Mouse (Mus musculus) A20 (cell line): ENCODE data around the gene Ncstn.
A peak's percentile ranks its signal among the peaks of the same experiment; 100 is the strongest.

Source experiments
- DNase-seq: peaks from one replicate; pipeline ENCODE4 v3.0.0-alpha.2; 2011; ENCODE audit warnings: low read depth, low spot score

The Ncstn gene

DNA sequence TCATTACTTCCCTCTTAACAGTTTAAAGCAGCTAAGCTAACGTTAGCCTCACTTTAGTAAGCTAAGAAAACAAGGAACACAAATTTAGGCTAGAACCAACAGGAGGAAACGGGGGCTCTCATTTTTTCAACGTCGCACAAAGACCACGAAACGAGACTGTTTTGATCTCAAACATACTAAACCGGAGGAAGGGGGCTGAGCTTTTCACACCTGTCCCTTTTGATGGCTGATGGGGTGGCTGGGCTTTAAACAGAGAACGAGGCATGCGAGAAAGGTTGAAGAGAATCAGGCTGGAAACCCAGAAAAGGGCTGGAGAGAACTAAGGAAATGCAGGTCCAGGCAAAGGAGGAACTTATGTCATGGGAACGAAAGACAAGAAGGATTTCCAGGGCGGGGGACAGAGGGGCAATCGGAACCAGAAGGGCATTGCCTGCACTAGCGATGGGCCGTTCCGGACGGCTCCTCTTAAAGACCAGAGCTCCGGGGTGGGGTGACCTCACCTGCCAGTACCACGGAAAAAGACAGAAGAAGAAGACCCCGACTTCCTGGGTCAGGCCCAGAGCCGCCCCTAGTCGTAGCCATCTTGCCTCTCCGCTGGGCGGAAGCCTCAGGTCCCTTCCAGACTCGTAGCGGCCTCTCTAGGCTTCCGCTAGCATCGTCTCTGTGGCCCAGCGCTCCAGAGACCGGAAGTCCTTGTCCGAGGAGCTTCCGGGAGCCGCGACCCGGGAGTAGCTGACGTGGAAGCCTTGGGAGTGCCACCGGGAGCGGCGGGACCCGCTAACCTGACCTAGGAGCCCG lies at the start of gene Ncstn, which contains the start of gene Copa:
TSS of gene Ncstn (minus strand) at position 695 of the 798 bp plus-strand sequence.
TSS of gene Copa (plus strand) at position 429 of the 798 bp plus-strand sequence.
- DNase-seq: peak; percentile 95

DNA sequence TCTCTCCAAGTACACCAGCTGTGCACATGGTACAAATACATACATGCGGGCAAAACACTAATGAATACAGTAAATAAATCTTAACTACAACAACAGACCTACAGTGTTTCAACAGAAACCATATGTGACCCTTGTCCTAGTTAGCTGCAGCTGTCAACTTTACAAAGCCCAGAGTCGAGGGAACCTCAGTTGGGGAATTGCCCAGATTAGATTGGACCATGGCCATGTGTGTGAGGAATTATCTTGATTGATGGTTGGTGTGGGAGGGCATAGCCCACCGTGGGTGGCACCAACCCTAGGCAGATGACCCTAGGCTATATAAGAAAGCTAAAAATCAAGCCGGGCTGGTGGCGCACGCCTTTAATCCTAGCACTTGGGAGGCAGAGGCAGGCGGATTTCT lies 49.7 kb upstream of the Ncstn start:
- no peak for DNase-seq

DNA sequence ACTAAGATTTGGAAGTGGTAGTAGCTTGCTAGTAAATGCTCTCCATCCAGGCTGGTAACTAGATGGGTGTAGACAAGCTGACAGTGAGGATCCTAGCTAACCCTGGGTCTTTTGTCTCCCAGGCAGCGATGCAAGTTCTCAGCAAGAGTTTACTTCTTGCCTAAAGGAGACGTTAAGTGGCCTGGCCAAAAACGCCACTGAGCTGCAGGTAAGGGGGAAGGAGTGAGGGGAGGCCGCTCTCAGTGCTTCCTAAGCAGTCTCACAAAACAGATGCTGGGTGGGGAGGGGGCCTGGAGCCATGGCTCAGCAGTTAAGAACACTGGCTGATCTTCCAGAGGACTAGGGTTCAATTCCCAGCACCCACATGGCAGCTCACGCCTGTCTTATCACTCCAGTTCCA lies 47.2 kb upstream of the Ncstn start:
- no peak for DNase-seq

DNA sequence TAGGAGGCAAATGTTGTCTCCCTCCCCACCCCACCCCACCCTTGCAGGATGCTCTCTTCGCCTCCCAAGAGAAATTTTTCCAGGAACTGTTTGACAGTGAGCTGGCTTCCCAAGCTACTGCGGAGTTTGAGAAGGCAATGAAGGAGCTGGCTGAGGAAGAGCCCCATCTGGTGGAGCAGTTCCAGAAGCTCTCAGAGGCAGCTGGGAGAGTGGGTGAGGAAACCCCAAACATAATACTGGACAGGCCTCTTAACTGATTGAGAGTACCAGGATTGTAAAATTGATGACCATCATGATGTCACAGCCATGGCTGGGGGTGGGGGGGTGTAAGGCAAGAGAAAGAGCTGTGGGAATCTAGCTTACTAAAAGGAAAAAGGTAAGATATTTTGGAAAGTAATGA lies 46.5 kb upstream of the Ncstn start:
- DNase-seq: no peak

DNA sequence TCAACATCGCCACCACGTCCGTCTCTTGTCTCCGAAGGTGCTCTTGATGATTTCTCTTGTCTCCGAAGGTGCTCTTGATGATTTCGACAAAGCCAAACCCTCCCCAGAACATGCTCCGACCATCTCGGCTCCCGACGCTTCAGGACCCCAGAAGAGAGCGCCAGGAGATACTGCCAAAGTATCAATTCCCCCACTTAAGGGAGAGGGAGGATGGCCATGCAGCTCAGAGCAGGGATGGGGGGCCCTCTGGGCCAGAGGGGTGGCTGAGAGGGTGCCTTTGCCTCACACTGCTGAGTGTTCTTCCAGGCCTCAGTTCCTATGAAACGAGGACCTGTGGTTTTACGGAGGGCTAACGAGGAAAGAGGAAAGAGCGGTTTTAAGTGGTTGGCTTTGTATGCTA lies 46.0 kb upstream of the Ncstn start:
- DNase-seq: no peak

DNA sequence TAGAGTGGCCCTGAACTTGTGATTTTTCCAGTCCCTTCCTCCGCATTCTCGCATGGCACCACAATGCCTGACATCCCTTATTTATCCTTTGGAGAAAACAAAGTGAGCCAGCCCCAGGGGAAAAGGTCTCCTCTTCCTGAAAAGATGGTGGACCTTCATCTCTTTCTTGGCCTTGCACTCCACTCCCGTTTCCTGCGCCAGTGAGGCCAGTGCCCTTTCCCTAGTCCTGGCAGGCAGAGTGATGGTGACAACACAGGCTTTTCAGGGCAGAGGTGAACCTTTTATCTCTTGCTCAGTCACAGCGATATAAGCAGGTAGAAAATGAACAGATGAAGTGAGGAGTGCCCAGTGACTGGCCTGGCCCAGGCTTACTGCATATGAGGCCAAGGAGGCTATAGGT lies 44.9 kb upstream of the Ncstn start:
- peak; percentile 15 for DNase-seq

DNA sequence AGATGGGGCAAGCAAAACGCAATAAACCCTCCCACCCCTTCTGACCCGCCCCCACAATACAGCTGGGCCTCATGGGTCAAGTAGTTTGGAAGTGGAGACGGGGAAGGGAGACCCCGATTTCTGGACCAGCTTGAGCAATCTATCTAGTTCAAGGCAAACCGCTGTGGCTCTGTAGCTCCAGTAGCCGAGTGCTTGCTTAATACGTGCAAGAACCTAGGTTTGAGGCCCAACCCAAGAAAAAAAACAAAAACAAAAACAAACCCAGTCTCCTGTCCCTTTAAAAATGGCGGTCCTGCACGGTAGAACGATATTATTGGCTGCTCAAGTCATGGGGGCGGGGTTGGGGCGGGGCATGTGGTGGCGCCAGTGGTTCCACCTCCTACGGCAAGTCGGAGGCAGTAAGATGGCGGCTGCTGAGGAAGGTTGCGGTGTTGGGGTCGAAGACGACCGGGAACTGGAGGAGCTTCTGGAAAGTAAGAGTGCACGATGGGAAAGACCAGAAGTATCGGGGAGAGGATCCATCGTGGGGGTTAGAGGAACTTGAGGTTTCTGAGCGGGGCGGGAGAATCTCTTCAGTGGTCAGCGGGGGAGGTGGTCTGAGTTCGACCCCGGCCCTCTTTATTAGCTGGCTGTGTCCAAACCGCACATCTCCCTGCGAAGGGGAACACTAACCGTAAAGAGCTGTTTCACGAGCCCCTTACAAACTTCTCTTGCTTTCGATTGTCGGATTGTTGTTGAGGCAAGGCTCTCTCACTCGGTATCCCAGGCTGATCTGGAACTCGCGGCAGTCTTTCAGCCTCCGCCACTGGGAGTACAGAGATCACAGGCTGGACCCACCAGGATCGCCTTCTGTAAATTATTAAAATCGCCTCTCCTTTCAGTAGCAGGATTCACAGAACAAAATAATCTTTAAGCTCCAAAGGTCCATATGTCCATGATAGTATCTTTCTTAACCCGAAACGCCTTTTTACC lies 44.1 kb upstream of the Ncstn start, which contains the start of gene Pex19:
TSS of gene Pex19 (plus strand) at position 380 of the 972 bp plus-strand sequence.
- peak; percentile 95 for DNase-seq

DNA sequence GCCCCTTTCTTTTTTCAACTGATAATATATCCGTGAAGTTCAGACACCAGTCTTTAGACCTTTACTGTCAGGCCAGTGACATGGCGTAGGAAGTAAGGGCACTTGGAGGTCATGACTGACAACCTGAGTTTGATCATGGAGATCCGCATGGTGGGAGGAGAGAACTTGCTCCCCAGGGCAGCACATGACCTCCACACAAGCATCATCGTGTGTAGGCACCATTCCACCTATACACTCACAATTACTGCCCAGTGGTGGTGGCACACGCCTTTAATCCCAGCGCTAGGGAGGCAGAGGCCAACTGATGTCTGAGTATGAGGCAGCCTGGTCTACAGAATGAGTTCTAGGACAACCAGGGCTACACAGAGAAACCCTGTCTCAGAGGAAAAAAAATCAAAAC lies 42.0 kb upstream of the Ncstn start:
- DNase-seq: no peak

DNA sequence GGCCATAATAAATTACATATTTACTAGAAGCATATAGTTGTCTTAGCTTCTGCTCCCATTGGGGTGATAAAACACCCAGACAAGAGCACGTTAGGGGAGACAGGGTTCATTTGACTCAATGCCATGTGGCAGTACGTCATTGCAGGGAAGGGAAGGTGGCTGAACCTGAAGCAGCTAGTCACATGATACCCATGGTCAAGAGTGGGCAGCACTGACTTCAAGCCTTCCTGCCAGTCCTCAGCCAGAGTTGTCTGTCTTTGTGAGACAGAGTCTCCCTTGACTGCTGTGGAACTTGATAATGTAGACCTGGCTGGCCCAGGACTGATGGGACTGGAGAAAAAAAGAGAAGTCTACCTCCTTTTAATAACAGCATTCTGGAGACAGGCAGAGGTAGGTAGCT lies 40.1 kb upstream of the Ncstn start:
- no peak for DNase-seq

DNA sequence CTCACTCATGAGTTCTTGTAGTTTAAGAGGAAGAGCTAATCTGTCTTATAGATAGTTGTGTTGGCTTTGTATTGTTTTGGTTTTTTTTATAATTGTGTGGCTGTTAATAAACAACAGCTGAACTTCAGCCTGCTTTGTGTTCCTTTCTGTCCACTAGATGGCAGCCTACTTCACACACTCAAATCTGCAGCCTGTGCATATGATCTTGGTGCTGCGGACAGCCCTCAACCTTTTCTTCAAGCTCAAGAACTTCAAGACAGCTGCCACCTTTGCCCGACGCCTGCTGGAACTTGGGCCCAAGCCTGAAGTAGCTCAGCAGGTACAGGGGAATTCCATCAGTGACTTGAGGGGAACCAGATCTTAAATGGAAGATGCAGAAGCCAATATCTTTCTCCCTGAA lies 37.1 kb upstream of the Ncstn start:
- peak; percentile 69 for DNase-seq

DNA sequence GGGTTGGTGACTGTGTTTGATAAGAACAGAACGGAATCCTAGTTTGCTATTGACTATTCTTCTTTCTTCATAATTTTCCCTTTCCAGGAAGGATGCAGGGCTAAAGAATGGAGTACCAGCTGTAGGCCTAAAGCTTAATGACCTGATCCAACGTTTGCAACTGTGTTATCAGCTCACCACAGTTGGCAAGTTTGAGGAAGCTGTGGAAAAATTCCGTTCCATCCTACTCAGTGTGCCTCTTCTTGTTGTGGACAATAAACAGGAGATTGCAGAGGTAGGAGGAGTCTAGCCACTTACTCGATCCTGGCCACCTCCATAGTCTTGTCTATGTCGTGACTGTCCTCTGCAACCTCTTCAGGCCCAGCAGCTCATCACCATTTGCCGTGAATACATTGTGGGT lies 36.5 kb upstream of the Ncstn start:
- no peak for DNase-seq

DNA sequence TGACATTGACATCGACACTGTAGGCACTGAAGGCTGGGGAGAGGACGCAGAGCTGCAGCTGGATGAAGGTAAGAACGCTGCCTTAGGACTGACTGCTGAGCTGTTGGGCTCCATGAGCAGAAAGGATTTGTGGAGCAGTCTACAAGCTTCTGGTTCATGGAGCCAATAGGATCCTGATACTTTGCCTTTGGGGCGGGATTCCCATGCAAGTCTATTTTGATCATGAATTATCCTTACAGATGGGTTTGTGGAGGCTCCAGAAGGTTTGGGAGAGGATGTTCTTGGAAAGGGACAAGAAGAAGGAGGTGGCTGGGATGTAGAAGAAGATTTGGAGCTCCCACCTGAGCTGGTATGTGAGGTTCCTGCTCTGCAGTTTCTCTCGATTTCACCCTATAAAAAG lies 34.4 kb upstream of the Ncstn start:
- no peak for DNase-seq

DNA sequence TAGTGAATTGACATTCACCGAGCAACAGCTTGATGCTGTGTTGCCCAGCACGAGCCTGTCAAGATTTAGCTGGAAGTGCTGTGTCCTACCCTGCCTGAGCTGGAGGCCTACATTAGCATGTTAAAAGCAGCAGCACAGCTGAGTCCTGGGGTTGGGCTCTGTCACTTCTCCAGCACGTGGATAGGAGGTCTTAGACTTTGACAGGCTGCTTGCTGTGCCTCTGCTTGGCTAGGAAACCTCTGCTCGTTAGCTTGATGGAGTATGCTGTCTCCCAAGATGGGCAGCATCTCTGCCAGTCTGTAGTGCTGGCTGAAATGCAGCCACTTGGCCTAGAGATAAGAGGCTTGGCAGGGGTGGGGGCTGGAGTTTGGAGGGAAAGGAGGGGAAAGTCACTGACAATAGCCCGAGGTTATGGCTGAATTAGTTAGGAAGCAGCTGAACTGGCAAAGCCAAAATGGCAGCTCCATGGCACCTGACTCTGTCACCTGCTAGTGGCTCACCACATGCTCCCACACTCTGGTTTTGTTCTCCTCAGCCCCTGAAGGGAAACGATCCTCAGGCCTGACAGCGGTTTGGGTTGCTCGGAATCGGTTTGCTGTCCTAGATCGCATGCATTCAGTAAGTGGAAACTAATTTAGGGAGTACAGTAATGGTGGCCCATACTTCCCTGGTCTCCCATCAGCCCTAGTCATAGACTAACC lies 25.3 kb upstream of the Ncstn start:
- DNase-seq: no peak

DNA sequence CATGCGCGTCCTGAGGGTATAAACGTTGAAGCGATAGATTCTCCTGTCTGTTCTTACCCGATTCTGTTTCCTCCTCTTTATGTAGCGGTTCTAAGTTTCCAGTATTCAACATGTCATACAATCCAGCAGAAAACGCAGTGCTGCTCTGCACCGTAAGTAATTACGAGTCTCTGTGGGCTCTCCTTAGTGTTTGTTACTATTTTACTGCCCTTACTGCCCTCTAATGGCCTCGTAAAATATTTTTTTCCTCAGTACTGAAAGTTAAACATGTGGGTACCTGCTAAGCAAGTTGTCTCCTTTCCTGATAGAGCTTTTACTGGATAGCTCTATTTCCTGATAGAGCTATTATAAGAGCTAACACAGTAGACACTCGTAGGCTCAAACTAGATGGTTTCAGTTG lies 22.5 kb upstream of the Ncstn start:
- DNase-seq: no peak

DNA sequence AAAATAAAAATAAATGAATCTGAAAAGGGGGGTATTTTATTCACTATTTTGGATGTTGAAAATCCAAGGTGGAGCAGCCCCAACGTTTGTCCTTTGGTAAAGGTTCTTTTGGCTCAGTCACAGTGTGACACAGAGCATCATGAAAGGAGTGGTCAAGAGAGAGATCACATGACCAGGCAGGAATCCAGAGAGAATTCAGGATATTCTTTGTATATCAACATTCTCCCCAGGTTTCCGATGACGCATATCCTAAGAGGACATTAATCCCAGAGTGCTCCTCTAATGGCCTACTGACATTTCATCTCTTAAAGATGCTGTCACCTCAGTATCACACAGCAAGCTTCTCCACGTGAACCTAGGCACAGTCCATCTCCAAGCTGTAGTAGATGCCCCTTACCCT lies 21.0 kb upstream of the Ncstn start:
- DNase-seq: no peak

DNA sequence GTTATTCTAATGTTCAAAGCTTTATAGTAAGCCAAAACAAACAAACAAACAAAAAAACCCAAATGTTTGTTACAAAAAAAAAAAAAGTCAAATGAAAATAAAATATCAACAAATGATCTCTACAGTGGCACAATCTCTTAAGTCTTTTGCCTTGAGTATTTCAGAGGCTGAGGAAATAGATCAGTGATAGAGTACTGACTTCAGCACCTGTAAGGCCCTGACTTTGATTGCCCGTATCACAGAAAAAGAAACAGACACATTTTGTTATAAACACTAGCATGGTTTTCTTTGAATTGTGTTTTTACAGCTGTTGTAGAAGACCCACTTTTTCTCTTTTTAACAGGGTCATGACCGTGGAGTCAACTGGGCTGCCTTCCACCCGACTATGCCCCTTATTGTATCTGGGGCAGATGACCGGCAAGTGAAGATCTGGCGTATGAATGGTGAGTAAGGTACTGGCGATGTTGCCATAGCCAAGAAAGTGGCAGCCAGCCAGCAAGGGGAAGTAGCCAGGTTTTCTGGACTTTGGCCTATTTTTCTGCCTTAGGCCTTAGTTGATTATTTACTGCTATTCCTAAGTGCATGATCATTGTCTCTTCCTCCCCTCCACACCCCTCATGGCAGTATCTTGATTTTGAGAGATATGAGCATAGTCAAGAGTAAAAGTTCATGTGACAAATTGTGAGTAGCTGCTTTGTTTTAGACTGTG lies 16.9 kb upstream of the Ncstn start:
- no peak for DNase-seq

DNA sequence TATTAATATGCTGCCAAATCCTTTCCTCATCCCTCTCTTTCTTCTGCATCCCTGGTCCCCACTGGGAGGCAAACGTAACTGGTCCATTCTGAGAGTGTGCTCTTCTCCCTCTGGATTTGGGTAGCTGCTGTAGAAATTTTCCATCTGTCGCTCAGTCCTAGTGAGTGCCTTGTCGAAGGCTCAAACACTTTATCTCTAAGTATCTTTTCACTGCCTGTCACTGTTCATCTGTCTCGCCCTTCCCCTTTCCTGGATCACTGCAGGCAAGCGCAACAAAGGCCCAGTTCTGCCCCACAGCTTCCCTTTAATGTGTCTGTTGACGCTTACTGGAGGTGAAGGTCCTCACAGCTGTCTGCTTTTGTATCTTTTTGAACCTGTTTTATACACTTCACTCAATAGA lies 12.6 kb upstream of the Ncstn start:
- no peak for DNase-seq

DNA sequence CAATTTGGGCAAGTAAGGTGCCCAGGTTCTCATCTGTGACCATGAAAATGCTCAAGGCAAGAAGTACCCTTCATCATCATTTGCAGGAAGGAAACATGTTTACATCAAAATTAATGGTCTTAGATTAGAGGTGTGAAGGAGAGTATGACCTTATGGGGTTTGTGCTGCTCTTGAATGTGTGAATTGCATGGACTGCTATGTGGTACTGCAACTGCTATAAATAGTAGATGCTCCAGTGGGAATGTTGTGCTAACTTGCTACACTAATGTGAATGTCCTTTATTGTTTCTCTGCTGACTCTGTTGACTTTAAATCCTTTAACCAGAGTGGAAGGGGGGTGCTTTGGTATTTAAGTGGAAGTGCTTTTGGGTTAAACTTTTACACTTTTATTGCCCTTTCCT lies 11.7 kb upstream of the Ncstn start:
- no peak for DNase-seq

DNA sequence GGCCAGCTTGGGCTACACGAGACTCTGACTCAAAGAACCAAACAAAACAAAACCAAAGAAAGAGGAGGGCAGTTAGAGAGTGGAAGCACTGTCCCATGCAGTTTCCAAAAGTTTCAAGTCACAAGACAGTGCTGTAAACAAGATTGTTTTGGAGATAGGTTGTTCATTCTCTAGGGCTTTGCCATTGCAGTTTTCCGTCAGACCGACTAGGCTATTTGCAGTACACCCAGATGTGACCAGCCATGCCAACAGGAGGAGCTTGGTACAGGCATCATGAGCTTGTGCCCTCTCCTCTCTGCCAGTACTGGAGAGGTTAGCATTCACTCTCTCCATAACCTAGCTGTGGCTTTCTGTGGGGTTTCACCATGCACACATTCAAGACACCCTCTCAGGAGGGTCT lies 10.9 kb upstream of the Ncstn start:
- DNase-seq: no peak

DNA sequence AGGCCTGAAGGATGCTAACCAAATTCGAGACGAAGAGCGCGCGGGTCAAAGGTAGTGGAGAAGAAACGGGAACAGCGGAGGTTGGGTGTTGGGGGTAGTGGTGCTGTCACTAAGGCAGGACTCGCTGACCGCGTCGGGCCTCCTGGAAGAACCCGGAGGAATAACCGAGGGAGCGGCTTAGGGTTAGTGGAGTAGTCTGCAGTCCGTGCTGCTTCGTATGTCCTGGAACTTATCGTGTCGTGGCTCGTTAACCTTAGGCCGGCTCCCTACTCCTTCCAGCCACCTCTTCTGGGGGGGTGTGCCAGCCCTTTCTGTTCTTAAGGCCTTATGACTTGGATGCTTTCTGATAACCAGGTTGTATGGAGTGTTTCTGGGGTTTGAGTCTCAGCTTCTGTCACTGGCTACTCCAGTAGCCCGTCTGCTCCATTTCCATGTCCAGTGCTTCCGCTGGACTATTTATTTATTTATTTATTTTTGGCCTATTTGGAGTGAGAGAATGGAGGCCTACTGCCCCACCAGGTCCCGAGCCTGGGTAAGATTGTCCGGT lies 377 bp upstream of the Ncstn start:
- no peak for DNase-seq

DNA sequence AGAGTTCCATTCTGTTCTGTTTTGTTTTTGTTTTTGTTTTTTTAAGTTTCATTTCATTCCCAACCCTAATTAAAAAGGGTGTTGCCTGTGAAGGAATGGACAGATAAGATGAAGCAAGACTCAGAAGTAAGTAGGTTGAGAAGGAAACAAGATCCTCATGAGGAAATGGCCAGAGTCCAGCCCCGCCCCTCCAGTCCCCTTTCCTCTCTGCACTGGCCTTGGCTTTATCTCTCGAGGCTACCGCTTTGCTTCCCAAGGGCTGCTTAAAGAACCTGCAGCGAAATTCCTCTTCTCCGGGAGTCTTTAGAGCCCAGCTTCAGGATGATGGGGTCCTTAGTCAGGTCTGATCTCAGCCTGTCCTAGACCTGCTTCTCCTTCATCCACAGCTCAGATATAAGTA lies 4.6 kb downstream of the Ncstn start:
- DNase-seq: no peak
